20 mouse cellular contexts compared by ENCODE assay signal in genomic region chr17:78621863-78622262, GRCm38 (mm10).
DNase-seq lines count a peak whose midpoint lies in the region.
"Had no signal": no experiment of that assay in that cellular context is flagged by ENCODE, and none has a peak within 500 bp of the region (broad histone marks: within the 10 kb centered on the region; RNA-seq: fewer than 3 reads in every experiment).

No protein-coding gene starts in this region.

- H3K4me1 ChIP-seq in heart, embryonic 10.5 days = 0 out of 2 replicates have a peak, but pooled peaks cover 2% of the 10 kb centered on the region
- H3K4me1 ChIP-seq: embryonic facial prominence, embryonic 13.5 days; embryonic facial prominence, embryonic 15.5 days; forebrain, embryonic 10.5 days; forebrain, embryonic 12.5 days had no signal

- DNase-seq in heart, embryonic 10.5 days (ENCODE audit: low spot score) = peak; percentile 71
- no peak for DNase-seq in heart, adult 18-20 months
- DNase-seq in testis, postnatal 10 days (ENCODE audit: low spot score) = peak; percentile 23
- no peak for DNase-seq in testis, postnatal 14 days (ENCODE audit: low spot score)
- DNase-seq in gastrocnemius, postnatal 25 days = no peak
- DNase-seq: adrenal gland, adult 2 months; adrenal gland, postnatal 10 days; adrenal gland, postnatal 25 days; cerebellum, adult 11 months; cerebellum, adult 18-20 months; cerebellum, adult 8-10 months; cerebellum, adult 9-11 months; cerebellum, postnatal 14 days; cerebellum, postnatal 36 days; embryo, embryonic 11 days had no signal

- no peaks in the 10 kb centered on the region for H3K36me3 ChIP-seq in heart, embryonic 10.5 days
- H3K36me3 ChIP-seq: embryonic facial prominence, embryonic 13.5 days; embryonic facial prominence, embryonic 15.5 days; forebrain, embryonic 10.5 days; forebrain, embryonic 12.5 days had no signal

- WGBS in heart, embryonic 10.5 days = 78% methylated on average over 4 of the region's 4 CpGs

- no peak overlapping the region for H3K27ac ChIP-seq in heart, embryonic 10.5 days
- H3K27ac ChIP-seq: embryonic facial prominence, embryonic 13.5 days; embryonic facial prominence, embryonic 15.5 days; forebrain, embryonic 10.5 days; forebrain, embryonic 12.5 days had no signal

- H3K9me3 ChIP-seq in heart, embryonic 10.5 days = no peaks in the 10 kb centered on the region
- H3K9me3 ChIP-seq: embryonic facial prominence, embryonic 13.5 days; embryonic facial prominence, embryonic 15.5 days; forebrain, embryonic 12.5 days had no signal

- no peaks in the 10 kb centered on the region for H3K27me3 ChIP-seq in heart, embryonic 10.5 days (ENCODE audit: insufficient read depth, poor library complexity, severe bottlenecking)
- H3K27me3 ChIP-seq: embryonic facial prominence, embryonic 13.5 days; embryonic facial prominence, embryonic 15.5 days; forebrain, embryonic 12.5 days had no signal

- H3K4me3 ChIP-seq in heart, embryonic 10.5 days = no peak overlapping the region
- H3K4me3 ChIP-seq: embryonic facial prominence, embryonic 13.5 days; embryonic facial prominence, embryonic 15.5 days; erythroblast, embryonic 14.5 days; forebrain, embryonic 10.5 days; forebrain, embryonic 12.5 days had no signal

Comparison
In these comparisons a context has a peak if more than half of its experiments do, and no peak if none do; other contexts are left out.
1. DNase-seq: peak in heart, embryonic 10.5 days (single experiment) and testis, postnatal 10 days (single experiment); none in heart, adult 18-20 months (0 of 2), testis, postnatal 14 days (single experiment) and gastrocnemius, postnatal 25 days (single experiment).